Mouse (Mus musculus) heart, embryonic 10.5 days (tissue): ENCODE results near the gene Slc1a1. TPM values are rescaled to one million over a fixed set of nuclear protein-coding genes. Genes with fewer than 3 reads are reported as not detected.
A peak's percentile ranks its signal among the peaks of the same experiment; 100 is the strongest.

Experiments used
- DNase-seq: peaks from one replicate; pipeline ENCODE4 v3.0.0-alpha.2; 2017; ENCODE audit warnings: low spot score
- H3K27ac ChIP-seq: fragments of 300-500 bp; sonication (generic); 2 replicates; pipeline ENCODE4 v1.5.1; 2016; ENCODE audit warnings: mild to moderate bottlenecking
- H3K27me3 ChIP-seq: fragments of 300-500 bp; sonication (generic); 2 replicates; pipeline ENCODE4 v1.6.1; 2016; ENCODE audit warnings: mild to moderate bottlenecking; ENCODE audit not compliant: poor library complexity, insufficient read depth, severe bottlenecking
- H3K36me3 ChIP-seq: fragments of 300-500 bp; sonication (generic); 2 replicates; pipeline ENCODE4 v1.6.1; 2016; ENCODE audit warnings: mild to moderate bottlenecking, moderate library complexity
- H3K4me1 ChIP-seq: fragments of 300-500 bp; sonication (generic); 2 replicates; pipeline ENCODE4 v1.6.1; 2016; ENCODE audit warnings: mild to moderate bottlenecking
- H3K4me3 ChIP-seq: fragments of 300-500 bp; sonication (generic); 2 replicates; pipeline ENCODE4 v1.5.1; 2016; ENCODE audit warnings: mild to moderate bottlenecking, moderate library complexity
- H3K9me3 ChIP-seq: fragments of 300-500 bp; sonication (generic); 2 replicates; pipeline ENCODE4 v1.6.1; 2016; ENCODE audit warnings: mild to moderate bottlenecking, moderate library complexity
- WGBS: fragments of 180-500 bp; shearing (Covaris S2); methylation state at CpG from one replicate; pipeline ENCODE4 v1.1.7; 2016; 5-methylcytosine and 5-hydroxymethylcytosine counted together
- polyA plus RNA-seq: library from polyadenylated mRNA; unstranded; fragments of >200 nt; fragmentation: Nextera tagmentation; extraction: Ambion mirVana; gene quantifications from 2 replicates; pipeline ENCODE4 v1.2.1, GENCODE M21; 2016

Slc1a1 gene
- polyA plus RNA-seq, 1 experiment from 2014 or later = 0.35 TPM

DNA sequence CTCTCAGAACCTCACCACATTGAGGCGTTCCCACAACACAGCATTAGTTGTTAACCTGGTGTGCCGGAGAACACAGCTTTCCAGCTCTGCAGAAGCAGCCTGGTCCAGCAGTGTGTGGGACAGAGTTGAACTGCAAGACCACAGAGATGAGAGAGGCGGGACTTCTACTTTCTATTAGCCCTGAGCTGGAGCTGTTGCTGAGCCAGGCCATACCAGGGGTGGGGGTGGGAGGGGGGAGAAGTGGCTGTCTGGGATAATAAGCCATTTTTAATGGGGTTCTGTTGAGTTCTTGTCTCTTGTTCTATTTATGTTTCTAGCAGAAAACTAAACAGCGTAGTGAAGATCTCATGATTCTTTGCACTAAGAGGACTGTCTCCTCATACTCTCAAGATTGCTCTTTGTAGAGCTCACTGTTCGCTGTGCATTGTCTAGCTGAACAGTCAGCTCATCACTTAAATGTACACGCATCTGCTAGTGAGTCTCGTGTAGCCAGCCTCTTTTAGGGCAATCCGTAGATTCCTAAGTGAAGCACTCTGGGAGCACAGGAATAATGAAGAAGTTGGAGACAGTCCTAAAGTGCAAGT is 68.8 kb downstream of the Slc1a1 start:
- 77% methylated on average over 8 of the region's 8 CpGs for WGBS
- Histone ChIP-seq H3K36me3 (no peaks in the 10 kb centered on the region), H3K4me1 (0 out of 2 replicates have a peak, but pooled peaks cover 5% of the 10 kb centered on the region), H3K4me3 (no peak overlapping the region), H3K27ac (no peak overlapping the region), H3K27me3 (no peaks in the 10 kb centered on the region), H3K9me3 (no peaks in the 10 kb centered on the region)
- DNase-seq = no peak

DNA sequence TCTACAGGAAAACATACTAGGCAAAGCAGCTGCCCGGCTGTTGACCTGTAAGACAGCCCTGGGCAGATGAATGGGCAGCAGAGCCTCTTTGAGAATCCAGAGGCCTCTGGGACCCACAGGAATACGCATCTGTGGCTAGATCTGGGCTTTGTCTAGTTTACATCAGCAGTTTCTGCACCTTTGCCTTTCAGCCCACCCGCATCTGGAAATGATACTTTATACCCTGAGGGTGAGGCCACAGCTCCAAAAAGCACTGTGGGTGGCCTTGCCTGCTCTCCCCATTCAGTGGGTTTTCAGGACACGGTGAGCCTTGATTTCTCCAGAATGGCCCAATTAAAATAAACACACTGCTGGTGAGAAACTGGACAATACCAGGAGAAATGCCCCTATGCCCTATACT is 73.3 kb downstream of the Slc1a1 start:
- Histone ChIP-seq H3K27me3 (no peaks in the 10 kb centered on the region), H3K36me3 (no peaks in the 10 kb centered on the region), H3K9me3 (no peaks in the 10 kb centered on the region), H3K27ac (no peak overlapping the region), H3K4me3 (no peak overlapping the region), H3K4me1 (0 out of 2 replicates have a peak, but pooled peaks cover 5% of the 10 kb centered on the region)
- DNase-seq = no peak
- WGBS = 73% methylated on average over 4 of the region's 4 CpGs

DNA sequence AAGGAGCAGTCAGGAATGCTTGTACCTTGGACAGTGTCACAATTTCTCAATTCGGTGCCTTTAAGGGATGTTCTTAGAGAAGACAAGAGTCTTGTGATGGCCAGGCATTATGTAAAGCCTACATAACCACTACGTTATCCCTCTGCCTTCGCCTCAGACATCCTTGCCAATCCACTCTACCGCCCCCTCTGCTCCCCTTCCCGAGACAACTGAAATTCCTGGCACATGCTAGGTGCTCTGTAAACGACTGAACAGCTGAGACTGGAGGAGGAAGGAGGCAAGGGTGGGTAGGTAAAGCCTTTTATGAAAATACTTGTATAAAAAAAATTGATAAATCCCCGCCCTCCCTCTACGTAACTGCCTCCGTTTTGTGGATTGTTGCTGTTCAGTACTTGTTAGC is 73.8 kb downstream of the Slc1a1 start:
- H3K4me3 ChIP-seq = no peak overlapping the region
- H3K9me3 ChIP-seq = no peaks in the 10 kb centered on the region
- no peaks in the 10 kb centered on the region for H3K36me3 ChIP-seq
- no peaks in the 10 kb centered on the region for H3K27me3 ChIP-seq
- no peak for DNase-seq
- 74% methylated on average over 9 of the region's 9 CpGs for WGBS
- 0 out of 2 replicates have a peak, but pooled peaks cover 5% of the 10 kb centered on the region for H3K4me1 ChIP-seq
- H3K27ac ChIP-seq = no peak overlapping the region

DNA sequence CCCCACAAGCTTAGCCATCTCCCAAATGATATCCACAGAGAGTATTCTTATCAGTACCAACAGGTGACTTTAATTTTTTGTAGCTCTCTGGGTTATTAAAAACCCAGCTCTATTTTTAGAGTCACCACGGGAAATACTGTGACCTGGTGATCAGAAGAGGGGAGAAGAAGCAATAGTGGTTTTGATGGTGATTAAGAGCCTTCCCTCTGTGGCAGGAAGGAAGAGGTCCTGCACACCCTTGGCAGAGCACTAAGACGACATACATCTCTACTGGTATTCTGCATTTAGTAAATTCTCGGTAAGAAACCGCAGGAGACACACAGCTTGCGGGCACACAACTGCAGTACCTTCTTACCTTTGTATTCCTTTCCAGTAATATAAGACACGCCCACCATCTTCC is 79.7 kb downstream of the Slc1a1 start:
- Histone ChIP-seq H3K9me3 (no peaks in the 10 kb centered on the region), H3K27ac (no peak overlapping the region), H3K36me3 (no peaks in the 10 kb centered on the region), H3K4me3 (no peak overlapping the region), H3K27me3 (no peaks in the 10 kb centered on the region), H3K4me1 (no peaks in the 10 kb centered on the region; the same call in 1 of the 2 replicates)
- DNase-seq = no peak
- 75% methylated on average over 6 of the region's 6 CpGs for WGBS

DNA sequence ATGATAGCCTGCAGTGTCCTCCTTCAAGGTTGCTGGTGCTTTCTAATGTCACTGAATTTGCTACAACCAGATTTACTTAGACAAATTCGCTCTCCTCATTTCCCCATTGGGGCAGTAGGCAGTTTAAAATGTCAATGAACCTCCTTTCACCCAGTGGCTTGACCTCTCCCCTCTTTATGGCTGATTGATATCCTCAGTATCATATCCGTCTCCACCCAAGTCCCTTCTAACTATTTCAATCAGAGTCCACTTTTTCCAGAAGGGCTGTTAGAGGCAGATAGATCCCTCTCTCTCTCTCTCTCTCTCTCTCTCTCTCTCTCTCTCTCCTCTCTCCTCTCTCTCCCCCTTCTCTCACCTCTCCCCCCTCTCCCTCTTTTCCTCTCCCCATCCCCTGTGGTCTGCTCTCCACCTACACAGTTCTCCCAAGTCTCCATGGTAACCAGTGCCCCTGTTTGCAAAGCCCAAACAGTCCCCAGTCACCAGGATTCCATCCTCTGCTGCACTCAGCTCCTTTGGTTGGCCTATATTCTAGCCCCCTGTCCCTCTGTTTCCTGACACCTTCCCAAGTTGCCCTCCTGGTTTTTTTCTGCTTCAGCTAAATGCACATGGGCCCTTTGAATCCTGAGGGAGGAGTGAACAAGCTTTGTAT is 80.9 kb downstream of the Slc1a1 start:
- Histone ChIP-seq H3K27me3 (no peaks in the 10 kb centered on the region), H3K27ac (no peak overlapping the region), H3K4me3 (no peak overlapping the region), H3K4me1 (no peaks in the 10 kb centered on the region; the same call in 1 of the 2 replicates), H3K9me3 (no peaks in the 10 kb centered on the region), H3K36me3 (no peaks in the 10 kb centered on the region)
- DNase-seq = no peak
- 80% methylated on average over 2 of the region's 2 CpGs for WGBS

DNA sequence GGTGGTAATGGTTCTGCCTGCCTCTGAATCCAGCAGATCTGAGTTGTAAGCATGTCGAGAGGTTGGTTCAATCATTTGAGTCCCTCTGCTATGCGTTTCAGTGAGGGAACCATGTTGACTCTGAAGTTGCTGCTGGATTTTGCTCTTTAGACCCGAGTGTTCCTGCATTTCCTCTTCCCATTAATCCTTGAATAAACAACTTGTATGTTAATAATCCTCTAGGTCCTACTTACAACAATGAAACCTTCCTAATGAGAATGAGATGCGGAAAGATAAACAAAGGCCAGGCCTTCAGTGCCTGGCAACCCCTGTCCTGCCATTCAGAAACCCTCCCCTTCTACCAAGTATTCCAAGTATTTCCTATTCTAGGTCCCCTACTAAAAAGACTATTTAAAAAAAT is 81.6 kb downstream of the Slc1a1 start:
- no peak for DNase-seq
- 61% methylated on average over 4 of the region's 4 CpGs for WGBS
- no peaks in the 10 kb centered on the region for H3K27me3 ChIP-seq
- no peaks in the 10 kb centered on the region; the same call in 1 of the 2 replicates for H3K4me1 ChIP-seq
- no peak overlapping the region for H3K4me3 ChIP-seq
- H3K36me3 ChIP-seq = no peaks in the 10 kb centered on the region
- H3K9me3 ChIP-seq = no peaks in the 10 kb centered on the region
- no peak overlapping the region for H3K27ac ChIP-seq

DNA sequence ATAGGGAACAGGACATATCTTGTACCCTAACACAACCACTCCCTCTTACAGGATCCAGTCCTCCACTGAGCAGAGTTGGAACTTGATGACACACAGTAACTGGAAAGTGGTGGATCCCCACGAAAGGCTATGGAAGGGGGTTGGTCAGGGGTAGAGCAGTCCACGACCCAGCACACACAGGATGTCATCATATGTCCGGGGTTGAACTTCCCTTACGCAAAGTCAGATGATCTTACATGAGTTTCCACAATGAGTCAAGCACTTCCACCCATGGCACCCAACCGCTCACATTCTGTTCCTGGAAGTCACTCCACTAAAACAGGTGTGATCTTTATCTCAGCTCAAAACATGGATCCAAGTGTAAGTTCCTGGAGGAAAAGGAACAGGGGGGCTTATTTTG is 83.0 kb downstream of the Slc1a1 start:
- 75% methylated on average over 5 of the region's 5 CpGs for WGBS
- no peak overlapping the region for H3K27ac ChIP-seq
- H3K36me3 ChIP-seq = no peaks in the 10 kb centered on the region
- no peaks in the 10 kb centered on the region for H3K27me3 ChIP-seq
- no peak for DNase-seq
- H3K4me3 ChIP-seq = no peak overlapping the region
- H3K4me1 ChIP-seq = no peaks in the 10 kb centered on the region; the same call in 1 of the 2 replicates
- no peaks in the 10 kb centered on the region for H3K9me3 ChIP-seq

DNA sequence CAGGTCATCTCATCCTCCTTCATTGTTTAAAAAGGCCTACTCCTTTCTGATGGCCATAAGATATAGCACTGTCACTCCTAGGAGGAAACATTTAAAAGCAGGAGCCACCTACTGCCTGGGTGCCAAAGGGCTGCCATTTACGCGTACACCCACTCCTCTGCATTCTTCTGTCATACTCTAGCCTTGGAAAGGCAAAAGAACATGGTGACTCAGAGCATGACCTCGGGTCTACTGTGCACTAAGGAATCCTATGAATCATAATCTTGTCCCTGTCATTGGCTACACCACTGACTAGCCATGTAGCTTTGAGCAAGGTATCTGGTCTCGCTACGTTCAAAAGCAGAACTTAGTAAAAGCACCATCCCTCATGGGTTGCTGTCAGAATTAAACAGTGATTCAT is 91.5 kb downstream of the Slc1a1 start:
- Histone ChIP-seq H3K36me3 (no peaks in the 10 kb centered on the region), H3K4me1 (peaks cover 8% of the 10 kb centered on the region), H3K9me3 (no peaks in the 10 kb centered on the region), H3K27me3 (no peaks in the 10 kb centered on the region), H3K27ac (0 out of 2 replicates have a peak overlapping the region, but pooled peaks have one; percentile 42), H3K4me3 (no peak overlapping the region)
- 80% methylated on average over 5 of the region's 5 CpGs for WGBS
- DNase-seq = no peak

DNA sequence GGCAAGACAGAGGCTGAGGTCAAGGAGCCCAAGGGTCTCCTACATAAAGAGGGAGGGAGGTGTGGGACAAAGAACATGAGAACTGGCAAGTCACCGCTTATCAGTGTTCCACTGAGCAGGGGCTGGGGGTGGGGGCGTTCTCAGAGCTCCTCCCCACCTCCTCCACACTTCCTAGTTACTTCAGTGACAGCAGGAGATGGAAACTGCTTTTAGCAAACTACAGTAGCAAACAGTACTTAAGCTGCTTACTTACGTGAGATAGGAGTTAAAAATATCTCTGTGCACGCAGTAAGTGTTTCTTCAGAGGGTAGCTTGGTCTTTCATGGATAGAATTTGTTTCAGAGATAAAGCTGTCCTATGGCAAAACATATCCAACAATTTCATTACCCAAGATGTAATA is 92.5 kb downstream of the Slc1a1 start:
- no peak for DNase-seq
- Histone ChIP-seq H3K27ac (peak overlapping the region; percentile 42; the same call in 1 of the 2 replicates), H3K4me1 (peaks cover 8% of the 10 kb centered on the region), H3K9me3 (no peaks in the 10 kb centered on the region), H3K4me3 (no peak overlapping the region), H3K36me3 (no peaks in the 10 kb centered on the region), H3K27me3 (no peaks in the 10 kb centered on the region)
- 13% methylated on average over 4 of the region's 4 CpGs for WGBS

DNA sequence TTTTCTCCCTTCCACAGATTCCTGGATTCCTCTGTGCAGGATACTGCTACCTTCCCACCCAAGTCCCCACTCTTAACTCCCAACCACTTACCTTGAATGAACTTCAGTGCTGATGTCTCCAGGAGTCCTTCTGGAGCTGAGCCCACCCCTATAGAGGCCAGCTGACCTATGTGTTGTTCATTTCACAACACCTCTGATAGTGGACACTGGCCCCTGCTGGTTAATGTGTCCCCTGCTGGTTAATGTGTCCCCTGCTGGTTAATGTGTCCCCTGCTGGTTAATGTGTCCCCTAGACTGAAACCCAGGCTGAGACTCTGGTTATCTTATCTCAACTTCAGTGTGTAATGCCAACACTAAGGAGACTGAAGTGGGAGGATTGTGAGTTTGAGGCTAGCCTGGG is 94.2 kb downstream of the Slc1a1 start:
- Histone ChIP-seq H3K27me3 (no peaks in the 10 kb centered on the region), H3K4me3 (no peak overlapping the region)
- DNase-seq = no peak

DNA sequence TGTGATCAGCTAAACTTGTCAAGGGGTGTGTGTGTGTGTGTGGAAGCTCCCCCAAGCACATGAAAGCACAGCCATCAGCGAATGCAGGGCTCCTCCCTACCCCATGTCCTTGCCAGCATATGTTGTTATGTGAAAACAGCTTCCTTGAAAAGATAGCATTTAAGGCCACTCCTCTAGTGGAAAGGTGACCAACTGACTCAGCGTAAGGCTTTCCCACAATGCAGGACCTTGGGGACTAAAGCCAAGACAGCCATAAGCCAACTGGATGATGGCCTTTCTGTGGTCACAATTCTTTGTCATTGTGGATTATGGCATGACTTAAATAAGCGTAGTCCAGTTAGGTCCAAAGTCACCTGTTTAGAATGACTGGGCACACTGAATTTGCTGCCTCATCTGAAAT is 100.0 kb downstream of the Slc1a1 start:
- H3K27ac ChIP-seq = no peak overlapping the region
- WGBS = 87% methylated on average over 3 of the region's 3 CpGs
- H3K4me3 ChIP-seq = no peak overlapping the region
- no peaks in the 10 kb centered on the region for H3K9me3 ChIP-seq
- H3K4me1 ChIP-seq = peaks cover 10% of the 10 kb centered on the region
- H3K27me3 ChIP-seq = no peaks in the 10 kb centered on the region
- DNase-seq = no peak
- no peaks in the 10 kb centered on the region for H3K36me3 ChIP-seq

More for the DNA sequence above, 94.2 kb downstream of the Slc1a1 start:
- H3K9me3 ChIP-seq = no peaks in the 10 kb centered on the region
- H3K36me3 ChIP-seq = no peaks in the 10 kb centered on the region
- H3K27ac ChIP-seq = no peak overlapping the region
- H3K4me1 ChIP-seq = peaks cover 8% of the 10 kb centered on the region

DNA sequence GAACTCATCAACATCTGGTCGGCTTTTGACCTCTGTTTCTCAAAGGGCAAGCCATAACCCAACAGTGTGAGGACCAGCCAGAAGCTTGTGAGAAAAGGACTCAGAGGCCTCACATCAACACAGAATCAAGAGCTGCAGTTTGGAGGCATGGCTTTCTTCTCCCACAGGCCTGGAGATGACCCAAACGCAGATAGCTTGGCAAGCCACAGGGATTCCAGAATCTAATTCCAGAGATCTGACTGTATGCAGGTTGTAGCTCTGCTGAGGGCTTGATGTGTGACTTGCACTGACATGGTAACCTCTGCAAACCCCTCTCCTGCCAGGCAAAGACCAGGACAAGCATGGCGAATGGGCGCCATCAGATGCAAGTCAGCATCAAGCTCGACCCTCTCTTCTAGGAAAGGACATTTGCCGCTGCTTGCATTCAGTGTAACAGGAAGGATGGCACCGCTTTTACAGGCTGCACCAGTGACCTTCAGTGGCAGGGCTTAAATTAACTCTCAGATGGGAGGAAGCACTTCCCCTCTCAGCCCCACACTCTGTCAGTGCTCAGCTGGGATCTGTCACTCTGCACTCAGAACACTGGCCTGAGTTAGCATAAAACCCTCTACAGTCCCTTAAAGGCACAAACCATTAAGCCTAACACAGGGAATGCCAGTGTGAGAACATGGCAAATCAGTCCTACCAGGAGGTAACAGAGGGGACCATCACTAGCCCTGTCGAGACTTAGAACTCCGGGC is 105.5 kb downstream of the Slc1a1 start:
- peak overlapping the region; percentile 73 for H3K27ac ChIP-seq
- peaks cover 21% of the 10 kb centered on the region for H3K4me1 ChIP-seq
- H3K4me3 ChIP-seq = no peak overlapping the region
- H3K9me3 ChIP-seq = no peaks in the 10 kb centered on the region
- 42% methylated on average over 9 of the region's 9 CpGs for WGBS
- DNase-seq = peak; percentile 83
- no peaks in the 10 kb centered on the region for H3K27me3 ChIP-seq
- no peaks in the 10 kb centered on the region for H3K36me3 ChIP-seq

DNA sequence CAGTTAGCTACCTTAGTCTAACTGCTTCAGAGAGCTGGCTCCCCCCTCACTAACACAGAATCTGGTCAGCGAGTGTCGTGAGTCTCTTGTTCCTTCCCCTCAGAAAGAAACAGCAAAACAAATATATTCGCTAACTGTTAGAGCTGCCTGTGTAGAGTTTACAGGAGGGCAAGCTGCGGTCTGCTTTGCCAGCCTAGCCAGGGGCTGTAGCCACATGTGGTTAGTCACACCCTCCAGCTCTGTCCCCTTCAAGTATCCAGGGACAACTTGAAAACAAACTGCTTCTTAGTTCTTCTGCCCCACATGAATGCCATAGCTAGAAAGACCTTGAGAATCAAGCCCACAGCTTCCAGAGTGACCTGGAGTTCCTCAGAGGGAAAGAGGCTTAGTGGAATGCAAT is 106.4 kb downstream of the Slc1a1 start:
- Histone ChIP-seq H3K4me3 (no peak overlapping the region), H3K36me3 (no peaks in the 10 kb centered on the region), H3K27ac (peak overlapping the region; percentile 73), H3K4me1 (peaks cover 21% of the 10 kb centered on the region), H3K9me3 (no peaks in the 10 kb centered on the region), H3K27me3 (no peaks in the 10 kb centered on the region)
- no peak for DNase-seq
- 54% methylated on average over 4 of the region's 4 CpGs for whole genome bisulfite sequencing
